Mouse (Mus musculus) G1E (cell line): ENCODE measurements around the gene Tmtc2.

Source experiments
- CTCF ChIP-seq: IDR thresholded peaks from 2 replicates; pipeline ENCODE4 v1.5.1; 2012; ENCODE audit warnings: low read depth, low read length, inconsistent platforms, mixed read lengths
- GATA1 ChIP-seq: IDR thresholded peaks from 2 replicates; pipeline ENCODE4 v1.6.1; 2012; ENCODE audit warnings: borderline replicate concordance, low read length, inconsistent platforms, mixed read lengths

DNA sequence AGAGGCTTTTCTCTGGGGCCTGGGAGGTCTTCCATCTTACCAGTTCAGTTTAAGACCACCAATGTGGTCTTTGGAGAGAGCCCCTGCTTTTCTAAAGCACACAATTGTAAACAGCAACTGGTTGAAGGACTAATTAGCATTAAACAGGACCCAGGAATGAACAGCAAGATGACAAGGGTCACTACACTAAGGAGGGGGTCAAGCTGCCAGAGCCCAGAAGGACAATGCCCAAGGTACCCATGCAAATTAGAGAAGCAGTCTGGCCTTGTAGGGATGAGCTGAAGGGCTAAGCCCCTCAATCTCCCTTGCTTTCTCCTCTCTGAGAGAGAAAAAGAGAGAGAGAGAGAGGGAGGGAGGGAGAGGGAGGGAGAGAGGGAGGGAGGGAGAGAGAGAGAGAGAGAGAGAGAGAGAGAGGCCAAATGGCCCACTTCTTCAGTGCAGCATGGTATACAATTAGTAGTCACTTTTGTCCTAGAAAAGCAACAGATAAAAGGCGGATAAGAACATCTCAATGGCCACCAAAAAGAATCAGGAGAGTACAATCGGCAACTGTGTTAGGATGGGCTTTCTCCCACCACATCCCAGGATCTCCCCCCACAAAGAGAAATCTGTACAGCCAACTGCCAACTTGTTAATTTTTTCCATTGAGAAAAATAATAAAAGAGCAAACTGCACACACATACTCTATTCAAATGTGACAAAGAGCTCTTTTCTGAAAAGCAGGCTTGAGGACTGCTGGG lies 89.7 kb downstream of the Tmtc2 start:
- TF ChIP-seq CTCF: no peak
- TF ChIP-seq GATA1: no peak
